Mouse (Mus musculus) lung, postnatal 14 days (tissue): ENCODE results near the gene Defb42.

ENCODE experiments used
- DNase-seq: peaks from one replicate; pipeline ENCODE4 v3.0.0; 2021

Defb42 gene

GRCm38 (mm10) chr14:63046691-63047090, at the start of gene Defb42:
Defb42 (plus strand) TSS chr14:63046991.
- no peak for DNase-seq

- no peak for DNase-seq
Measured at GRCm38 (mm10) chr14:62997777-62998176, 49.0 kb upstream of the Defb42 start, which contains the start of gene Defb47. Defb47 (plus strand) TSS chr14:62998077.

- no peak for DNase-seq
Measured at GRCm38 (mm10) chr14:62998977-62999376, 47.8 kb upstream of the Defb42 start.

- no peak for DNase-seq
Measured at GRCm38 (mm10) chr14:63002588-63002987, 44.2 kb upstream of the Defb42 start.

DNA sequence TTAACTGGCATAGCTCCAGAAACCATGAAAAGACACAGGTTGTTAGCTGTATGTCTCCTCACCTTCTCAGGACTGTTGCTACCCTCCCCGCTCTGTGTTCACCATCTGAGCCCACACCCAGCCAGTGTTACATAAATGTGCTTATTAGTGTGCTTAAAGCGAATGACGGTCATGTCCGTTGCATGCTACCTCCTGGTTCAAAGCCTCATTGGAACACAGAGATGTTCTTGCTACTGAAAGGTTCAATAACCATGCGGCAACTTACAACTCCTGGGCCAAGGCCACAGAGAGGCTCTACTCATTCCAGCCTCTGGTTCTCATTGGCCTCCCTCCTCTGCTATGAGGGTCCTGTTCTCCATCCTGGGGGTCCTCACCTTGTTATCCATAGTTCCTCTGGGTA, 35.3 kb upstream of the Defb42 start, which contains the start of gene Defb43:
Gene Defb43, plus strand, starts transcription at position 301 of the 400 bp plus-strand sequence.
- no peak for DNase-seq

- DNase-seq, result no peak
Measured at GRCm38 (mm10) chr14:63013082-63013481, 33.7 kb upstream of the Defb42 start.

GRCm38 (mm10) chr14:63014667-63015066, 32.1 kb upstream of the Defb42 start:
- DNase-seq, result no peak

DNA sequence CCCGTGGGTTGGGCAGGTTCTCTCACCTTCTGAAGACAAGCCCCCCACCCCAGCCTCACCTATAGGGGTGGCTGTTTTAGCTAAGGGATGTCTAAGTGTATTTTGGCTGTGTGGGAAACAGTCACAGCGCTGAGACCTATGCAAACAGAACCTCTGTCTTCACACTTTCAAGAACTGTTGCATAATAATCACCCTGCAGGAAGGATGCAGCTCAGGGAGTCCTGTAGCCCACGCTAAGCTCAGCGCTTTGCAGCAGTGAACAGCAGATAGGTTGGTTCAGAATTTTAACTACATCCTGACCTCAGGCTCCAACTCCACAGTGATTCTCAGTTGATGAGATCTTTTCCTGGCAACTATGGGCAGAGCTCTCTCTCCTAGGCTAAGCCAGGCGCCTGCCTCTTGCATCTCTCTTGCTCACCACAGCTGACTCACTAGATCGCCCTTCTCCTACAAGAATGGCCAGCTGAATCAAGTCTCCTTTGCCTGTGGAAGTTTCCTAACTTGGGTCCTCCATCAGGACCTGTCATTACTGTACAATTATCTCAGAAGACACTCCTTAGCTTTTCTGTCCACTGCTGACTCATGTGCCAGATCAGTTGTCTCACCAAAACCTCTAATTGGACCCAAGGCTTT, 26.2 kb upstream of the Defb42 start:
- DNase-seq, result no peak

DNA sequence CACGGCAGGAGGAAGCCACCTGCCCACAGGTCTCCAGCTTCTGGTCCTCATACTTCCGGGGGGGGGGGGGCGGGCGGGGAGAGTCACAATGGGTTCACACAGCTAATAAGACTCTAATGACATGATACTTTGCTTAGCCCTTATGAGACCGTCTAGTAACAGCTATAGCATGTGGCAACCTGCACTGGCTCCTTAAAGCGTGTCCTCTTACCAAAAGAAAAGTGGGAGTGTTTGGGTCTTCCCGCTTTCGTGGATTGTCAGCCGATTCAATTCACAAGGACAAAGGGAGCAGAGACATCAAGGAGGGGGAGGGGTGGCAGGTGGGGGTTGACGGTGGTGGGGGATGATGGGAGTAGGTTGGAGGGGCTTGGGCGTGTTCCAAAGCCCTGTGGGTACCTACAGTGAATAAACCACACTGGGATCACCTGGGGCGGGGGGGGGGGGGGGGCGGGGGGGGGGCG, 3.1 kb downstream of the Defb42 start, which contains the start of gene Defb30:
Gene Defb30, minus strand, starts transcription at position 51 of the 461 bp plus-strand sequence.
- DNase-seq, result no peak

GRCm38 (mm10) chr14:63050769-63051168, 4.0 kb downstream of the Defb42 start:
- DNase-seq, result peak; percentile 75

DNA sequence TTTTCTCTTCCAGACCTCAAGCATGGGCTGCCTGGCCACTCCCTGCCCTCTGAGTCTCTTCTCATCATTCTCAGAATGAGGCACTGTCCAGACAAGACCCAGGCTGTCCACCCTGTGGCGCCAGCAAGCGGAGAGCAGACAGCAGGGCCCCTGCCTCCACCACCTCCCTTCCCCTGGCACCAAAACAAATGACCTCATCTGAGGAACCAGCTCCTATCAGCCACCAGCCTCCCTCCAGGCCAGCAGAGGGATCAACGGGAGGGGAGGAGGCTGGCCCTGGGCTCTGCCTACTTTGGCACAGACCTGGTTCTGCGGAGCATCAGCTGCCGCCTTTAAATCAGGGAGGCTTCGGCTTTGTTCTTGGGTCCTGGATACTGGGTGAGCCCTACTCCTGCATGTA, 7.9 kb downstream of the Defb42 start:
- peak; percentile 75 for DNase-seq

GRCm38 (mm10) chr14:63060361-63060760, 13.6 kb downstream of the Defb42 start:
- no peak for DNase-seq

DNA sequence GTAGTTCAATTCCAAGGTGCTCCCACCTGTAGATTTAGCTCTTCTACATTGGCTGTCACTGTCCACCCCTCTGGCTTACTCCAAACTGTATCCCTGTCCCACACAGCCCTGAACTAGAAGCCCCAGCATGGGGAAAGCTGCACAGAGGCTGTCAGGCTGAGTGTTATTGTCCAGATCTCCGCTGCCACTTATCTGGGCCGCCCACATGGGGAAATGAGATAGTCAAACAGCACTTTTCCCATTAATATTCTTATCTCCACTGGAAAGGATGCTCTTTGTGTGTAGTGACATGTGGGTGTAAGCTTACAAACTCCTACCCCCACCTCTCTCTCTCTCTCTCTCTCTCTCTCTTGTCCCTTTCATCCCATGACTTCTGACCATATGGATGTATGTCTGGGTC, 15.4 kb downstream of the Defb42 start:
- no peak for DNase-seq

DNA sequence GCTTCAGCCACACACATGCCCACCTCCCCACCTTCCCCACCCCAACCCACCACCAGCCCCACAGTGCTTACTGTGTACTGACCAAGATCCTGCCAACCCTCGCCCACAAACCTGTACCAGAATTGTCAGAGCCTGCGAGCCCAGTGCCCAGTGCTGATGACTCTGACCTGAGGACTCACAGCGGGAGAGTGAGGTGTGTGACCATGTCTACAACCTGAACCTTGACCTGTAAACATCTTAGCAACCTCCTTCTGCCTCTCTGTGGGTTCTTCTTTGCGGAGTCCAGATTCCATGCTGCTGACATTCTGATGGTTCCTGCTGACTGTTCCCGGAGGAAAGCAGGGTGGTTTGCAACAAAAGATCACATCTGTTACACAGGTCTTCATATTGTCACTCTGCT, 18.6 kb downstream of the Defb42 start:
- DNase-seq, result no peak

DNA sequence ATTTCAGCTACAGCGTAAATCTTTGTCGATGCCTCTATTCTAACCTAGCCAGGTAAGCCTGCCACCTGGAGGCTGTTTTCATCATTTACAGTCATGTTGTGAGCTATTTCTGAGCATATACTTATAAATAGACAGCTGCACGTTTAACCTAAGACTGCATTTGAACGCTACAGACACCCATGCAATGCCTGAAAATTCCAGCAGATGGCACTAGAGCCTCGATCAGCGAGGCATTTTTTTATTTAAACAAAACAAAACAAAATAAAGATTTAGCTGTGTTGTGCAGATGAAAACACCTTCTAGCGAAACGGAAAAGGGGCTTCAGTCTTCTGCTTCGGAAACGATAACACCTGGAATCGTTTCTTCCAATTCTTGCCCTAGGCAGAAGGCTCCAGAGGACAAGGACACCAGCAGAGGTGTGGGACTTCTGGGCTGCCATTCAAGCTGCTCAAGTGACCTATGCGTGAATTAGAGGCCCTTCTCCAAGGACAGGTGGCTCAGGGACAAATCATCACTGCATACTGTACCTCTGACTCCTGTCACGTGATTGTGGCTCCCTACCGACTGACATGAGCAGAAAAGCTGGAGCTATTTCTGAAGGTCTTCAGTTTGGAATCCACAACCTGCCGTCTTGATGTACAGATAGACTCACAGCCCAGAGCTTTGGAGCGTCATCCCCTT, 20.0 kb downstream of the Defb42 start:
- DNase-seq, result peak; percentile 79

- no peak for DNase-seq
Measured at GRCm38 (mm10) chr14:63067708-63068107, 20.9 kb downstream of the Defb42 start.
